Mouse (Mus musculus) myocyte (in vitro differentiated cells): Measurements from ENCODE around the gene Zkscan17.

Experiments
- MAX ChIP-seq: IDR thresholded peaks from one replicate; pipeline ENCODE4 v1.6.1; 2011; ENCODE audit warnings: low read depth, mild to moderate bottlenecking, control low read depth
- REST ChIP-seq: IDR thresholded peaks from one replicate; pipeline ENCODE4 v1.6.1; 2011; ENCODE audit warnings: mild to moderate bottlenecking, control low read depth, moderate library complexity; ENCODE audit not compliant: insufficient read depth, insufficient read length

- TF ChIP-seq MAX = no peak
- TF ChIP-seq REST = no peak
Measured at GRCm38 (mm10) chr11:59506713-59507074, 19.9 kb downstream of the Zkscan17 start.
